Mouse (Mus musculus) hindbrain, postnatal 0 days (tissue): Measurements from ENCODE around the gene Espnl. TPM values are rescaled to one million over a fixed set of nuclear protein-coding genes. Genes with fewer than 3 reads are reported as not detected.

ENCODE experiments used
- ATAC-seq: fragments of 200-750 bp; cut with Nextera tagmentation; 2 replicates; pipeline ENCODE4 v1.8.0; 2017; ENCODE audit warnings: mild to moderate bottlenecking, moderate TSS enrichment, moderate library complexity
- DNase-seq: peaks from one replicate; pipeline ENCODE4 v3.0.0-alpha.2; 2015; ENCODE audit warnings: low spot score
- H3K27ac ChIP-seq: fragments of 300-500 bp; sonication (generic); 2 replicates; pipeline ENCODE4 v1.5.1; 2014; ENCODE audit warnings: mild to moderate bottlenecking
- H3K27me3 ChIP-seq: fragments of 300-500 bp; sonication (generic); 2 replicates; pipeline ENCODE4 v1.6.1; 2014; ENCODE audit warnings: low read length, mixed read lengths; ENCODE audit not compliant: insufficient read depth
- H3K36me3 ChIP-seq: fragments of 300-500 bp; sonication (generic); 2 replicates; pipeline ENCODE4 v1.6.1; 2014; ENCODE audit warnings: low read length, mixed read lengths; ENCODE audit not compliant: insufficient read depth
- H3K4me1 ChIP-seq: fragments of 300-500 bp; sonication (generic); 2 replicates; pipeline ENCODE4 v1.6.1; 2014; ENCODE audit warnings: antibody characterized with exemption, low read length, mixed read lengths; ENCODE audit not compliant: insufficient read depth
- H3K4me2 ChIP-seq: fragments of 300-500 bp; sonication (generic); 2 replicates; pipeline ENCODE4 v1.6.1; 2014; ENCODE audit warnings: low read depth, mild to moderate bottlenecking, low read length, moderate library complexity, mixed read lengths
- H3K4me3 ChIP-seq: fragments of 300-500 bp; sonication (generic); 2 replicates; pipeline ENCODE4 v1.5.1; 2014; ENCODE audit warnings: low read length
- H3K9ac ChIP-seq: fragments of 300-500 bp; sonication (generic); replicated peaks from 2 replicates; pipeline ENCODE4 v1.6.1; 2014; ENCODE audit warnings: mild to moderate bottlenecking, low read length, moderate library complexity, mixed read lengths
- H3K9me3 ChIP-seq: fragments of 300-500 bp; sonication (generic); 2 replicates; pipeline ENCODE4 v1.6.1; 2016; ENCODE audit warnings: low read length, mixed read lengths
- CTCF ChIP-seq: IDR thresholded peaks from 2 replicates; pipeline ENCODE4 v1.5.1; 2016; ENCODE audit warnings: antibody characterized with exemption, control low read depth, low read depth
- WGBS: fragments of 180-500 bp; shearing (Covaris S2); extraction: QIAGEN DNeasy Blood & Tissue Kit; methylation state at CpG from one replicate; pipeline ENCODE4 v1.1.7; 2014; 5-methylcytosine and 5-hydroxymethylcytosine counted together
- polyA plus RNA-seq: library from polyadenylated mRNA; unstranded; fragments of >200 nt; fragmentation: Nextera tagmentation; extraction: Ambion mirVana; gene quantifications from 2 replicates; pipeline ENCODE4 v1.2.1, GENCODE M21; 2015
- total RNA-seq: library from RNA; depleted of rRNA; stranded (reverse); fragments of >200 nt; gene quantifications from 2 replicates; pipeline ENCODE4 v1.2.3, GENCODE M21; 2014

The Espnl gene
- total and polyA plus RNA-seq, 2 experiments from 2014 or later, result 0.10 to 0.26 TPM

- Histone ChIP-seq H3K4me1 (no peaks in the 10 kb centered on the region), H3K4me3 (no peak overlapping the region), H3K27ac (no peak overlapping the region), H3K9ac (no peak overlapping the region), H3K27me3 (no peaks in the 10 kb centered on the region), H3K4me2 (no peak overlapping the region), H3K36me3 (peaks cover 25% of the 10 kb centered on the region), H3K9me3 (no peaks in the 10 kb centered on the region)
- WGBS, result 100% methylated on average over 1 of the region's 1 CpGs
- TF ChIP-seq CTCF, result no peak
- DNase-seq, result no peak
- no peak for ATAC-seq
Observed at GRCm38 (mm10) chr1:91289375-91289774, 32.5 kb upstream of the Espnl start.

GRCm38 (mm10) chr1:91292101-91292825 lies 29.6 kb upstream of the Espnl start:
- H3K36me3 ChIP-seq, result no peaks in the 10 kb centered on the region; the same call in 1 of the 2 replicates
- no peak for TF ChIP-seq CTCF
- no peak overlapping the region for H3K27ac ChIP-seq
- no peaks in the 10 kb centered on the region for H3K4me1 ChIP-seq
- DNase-seq, result no peak
- H3K4me3 ChIP-seq, result no peak overlapping the region
- H3K27me3 ChIP-seq, result no peaks in the 10 kb centered on the region
- ATAC-seq, result no peak
- H3K9ac ChIP-seq, result no peak overlapping the region
- no peaks in the 10 kb centered on the region for H3K9me3 ChIP-seq
- no peak overlapping the region for H3K4me2 ChIP-seq
- WGBS, result 95% methylated on average over 11 of the region's 11 CpGs

DNA sequence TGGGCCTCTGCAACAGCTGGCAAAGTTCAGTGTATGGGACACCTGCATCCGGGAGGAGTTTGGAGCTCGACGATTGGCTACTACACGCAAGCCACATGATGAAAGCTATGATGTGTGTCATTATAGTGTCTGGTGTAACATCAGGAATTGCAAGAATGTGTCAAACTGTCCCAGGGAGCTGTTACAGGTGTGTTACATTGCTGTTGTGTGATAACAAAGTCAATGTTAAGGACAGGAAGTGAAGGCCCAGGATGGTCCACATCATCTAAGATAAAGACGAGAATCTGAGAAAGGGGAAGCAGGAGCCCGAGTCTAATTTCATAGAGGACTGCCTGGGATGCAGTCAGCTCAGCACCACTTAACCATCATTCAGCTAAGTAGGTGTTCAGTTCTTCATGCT lies 26.3 kb upstream of the Espnl start:
- Histone ChIP-seq H3K4me3 (no peak overlapping the region), H3K36me3 (no peaks in the 10 kb centered on the region; the same call in 1 of the 2 replicates), H3K27me3 (no peaks in the 10 kb centered on the region), H3K4me1 (peaks cover 5% of the 10 kb centered on the region; the same call in 1 of the 2 replicates), H3K9me3 (no peaks in the 10 kb centered on the region), H3K4me2 (no peak overlapping the region), H3K27ac (no peak overlapping the region), H3K9ac (no peak overlapping the region)
- ATAC-seq (no peak), DNase-seq (no peak)
- WGBS, result 95% methylated on average over 6 of the region's 6 CpGs
- no peak for TF ChIP-seq CTCF

- DNase-seq (peak; percentile 96), ATAC-seq (peak; percentile 99)
- no peak; the same call in 1 of the 2 replicates for TF ChIP-seq CTCF
- Histone ChIP-seq H3K4me1 (peaks cover 5% of the 10 kb centered on the region; the same call in 1 of the 2 replicates), H3K27ac (peak within 1 kb of the TSS; percentile 49; the same call in 1 of the 2 replicates), H3K4me2 (peak within 1 kb of the TSS; percentile 82), H3K4me3 (peak within 1 kb of the TSS; percentile 80), H3K27me3 (no peaks in the 10 kb centered on the region), H3K36me3 (no peaks in the 10 kb centered on the region), H3K9ac (peak within 1 kb of the TSS; percentile 69), H3K9me3 (no peaks in the 10 kb centered on the region)
- WGBS, result under 1% methylated on average over 63 of the region's 65 CpGs
Observed at GRCm38 (mm10) chr1:91297799-91298744, 23.8 kb upstream of the Espnl start, which contains the start of gene Scly. Scly (plus strand) TSS chr1:91298338.

DNA sequence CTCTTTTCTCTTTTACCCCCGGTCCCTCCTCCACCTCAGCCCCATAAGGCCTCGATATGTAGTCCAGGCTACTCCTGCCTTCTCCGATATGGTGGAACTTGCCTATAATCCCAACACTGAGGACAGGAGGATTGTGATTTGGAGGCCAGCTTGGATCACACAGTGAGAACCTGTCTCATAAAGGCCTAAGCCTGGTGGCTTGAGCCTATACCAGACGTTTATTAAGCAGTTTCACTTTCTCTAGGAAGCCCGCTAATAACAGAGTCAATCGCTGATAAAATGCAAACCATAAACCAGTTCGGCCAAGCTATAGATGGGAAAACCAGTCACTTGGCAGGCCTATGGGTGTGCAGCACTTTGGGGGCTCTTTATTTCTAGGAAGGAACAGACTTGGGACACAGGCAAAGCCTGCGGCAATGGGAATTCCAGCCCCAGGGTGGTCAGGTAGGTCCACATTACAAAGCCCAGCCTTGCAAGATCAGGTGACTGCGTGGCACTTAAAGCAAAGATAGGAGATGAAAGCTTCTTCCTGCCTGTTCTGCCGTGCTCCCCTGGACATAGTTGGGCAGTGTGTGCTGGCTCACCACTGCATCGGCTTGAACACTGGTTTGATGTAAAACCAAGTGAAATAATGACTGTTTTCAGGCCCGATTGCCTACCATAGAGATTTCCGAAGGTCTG lies 22.7 kb upstream of the Espnl start:
- 82% methylated on average over 13 of the region's 13 CpGs for WGBS
- no peak for TF ChIP-seq CTCF
- Histone ChIP-seq H3K36me3 (no peaks in the 10 kb centered on the region), H3K27ac (no peak overlapping the region), H3K4me1 (peaks cover 5% of the 10 kb centered on the region; the same call in 1 of the 2 replicates), H3K9ac (peak overlapping the region; percentile 69; the same call in 1 of the 2 replicates), H3K27me3 (no peaks in the 10 kb centered on the region), H3K4me3 (peak overlapping the region; percentile 80), H3K4me2 (peak overlapping the region; percentile 82), H3K9me3 (no peaks in the 10 kb centered on the region)
- DNase-seq (no peak), ATAC-seq (no peak)

DNA sequence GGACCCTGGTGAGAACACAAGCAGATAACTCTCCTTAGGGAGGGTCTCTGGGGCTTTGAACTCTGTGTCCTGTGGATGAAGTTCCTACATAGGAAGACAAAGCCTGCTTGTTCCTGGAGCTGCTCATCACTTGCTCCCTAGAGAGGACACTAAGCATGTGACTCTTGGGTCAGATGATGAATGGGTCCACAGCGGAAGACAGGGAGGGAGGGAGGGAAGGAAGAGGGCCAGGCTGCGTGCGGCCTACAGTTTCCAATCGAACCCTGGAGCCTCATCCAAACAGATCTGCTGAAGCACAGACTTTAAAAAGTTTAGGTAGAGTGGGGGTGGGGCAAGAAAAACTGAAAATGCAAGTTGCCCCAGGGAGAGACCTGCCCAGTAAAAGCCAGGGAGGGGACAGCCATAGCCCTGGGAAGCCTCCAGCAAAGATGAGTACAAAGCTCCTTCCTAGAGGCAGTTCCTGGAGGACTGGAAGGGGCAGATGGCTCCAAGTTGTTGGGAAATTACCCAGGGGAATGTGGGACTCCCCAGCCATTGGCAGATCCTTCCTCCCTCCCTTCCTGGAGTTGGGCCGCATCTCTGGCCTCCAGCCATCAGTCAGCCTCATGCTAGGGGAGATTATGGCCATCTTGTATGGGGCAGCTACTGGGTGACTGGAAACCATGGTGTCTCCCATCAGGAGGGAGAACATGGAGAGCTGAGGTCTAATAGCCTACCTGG lies 22.0 kb upstream of the Espnl start:
- no peaks in the 10 kb centered on the region for H3K9me3 ChIP-seq
- no peak overlapping the region for H3K27ac ChIP-seq
- ATAC-seq (no peak), DNase-seq (peak; percentile 46)
- WGBS, result 80% methylated on average over 5 of the region's 5 CpGs
- H3K4me1 ChIP-seq, result peaks cover 5% of the 10 kb centered on the region; the same call in 1 of the 2 replicates
- no peak overlapping the region for H3K4me2 ChIP-seq
- no peak overlapping the region for H3K4me3 ChIP-seq
- H3K36me3 ChIP-seq, result no peaks in the 10 kb centered on the region
- H3K9ac ChIP-seq, result no peak overlapping the region
- no peaks in the 10 kb centered on the region for H3K27me3 ChIP-seq
- TF ChIP-seq CTCF, result no peak
